Mouse (Mus musculus) embryonic fibroblast, embryonic 13.5 days (primary cell): ENCODE measurements around the gene Dnajc14.
"Not testable (repeated sequence)": the region's sequence is repeated elsewhere in the genome, so short reads cannot be mapped to it uniquely, and the experiment has no call there.

Experiments used
- CTCF ChIP-seq: IDR thresholded peaks from 2 replicates; pipeline ENCODE4 v1.5.1; 2011; ENCODE audit warnings: mild to moderate bottlenecking, control low read depth, low read length, moderate library complexity, borderline replicate concordance; ENCODE audit not compliant: insufficient read depth
- POLR2A ChIP-seq: IDR thresholded peaks from 2 replicates; pipeline ENCODE4 v1.6.1; 2011; ENCODE audit warnings: low read depth, mild to moderate bottlenecking, control low read depth, low read length, moderate library complexity

DNA sequence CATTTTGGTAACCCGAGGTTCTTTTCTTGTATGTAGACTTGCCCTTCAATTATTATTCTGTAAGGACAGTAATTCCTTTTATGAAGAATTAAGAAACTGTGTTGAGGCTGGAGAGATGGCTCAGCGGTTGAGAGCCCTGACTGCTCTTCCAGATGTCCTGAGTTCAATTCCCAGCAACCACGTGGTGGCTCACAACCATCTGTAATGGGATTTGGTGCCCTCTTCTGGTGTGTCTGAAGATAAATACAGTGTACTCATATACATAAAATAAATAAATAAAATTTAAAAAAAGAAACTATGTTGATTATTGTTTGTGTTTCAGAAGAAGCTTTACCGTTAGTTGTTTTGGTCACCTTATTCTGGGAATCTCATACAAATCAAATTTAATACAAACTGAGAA is 19.2 kb downstream of the Dnajc14 start:
- not testable (repeated sequence) for TF ChIP-seq CTCF, POLR2A
